Mouse (Mus musculus): ENCODE measurements at regions not wholly inside any gene's neighbourhood (a gene's known extent, or its start where the extent isn't known, plus 50 kb on each side); places are given as distances from the start of the nearest gene placed in this dataset.
A peak's percentile ranks its signal among the peaks of the same experiment; 100 is the strongest.

DNA sequence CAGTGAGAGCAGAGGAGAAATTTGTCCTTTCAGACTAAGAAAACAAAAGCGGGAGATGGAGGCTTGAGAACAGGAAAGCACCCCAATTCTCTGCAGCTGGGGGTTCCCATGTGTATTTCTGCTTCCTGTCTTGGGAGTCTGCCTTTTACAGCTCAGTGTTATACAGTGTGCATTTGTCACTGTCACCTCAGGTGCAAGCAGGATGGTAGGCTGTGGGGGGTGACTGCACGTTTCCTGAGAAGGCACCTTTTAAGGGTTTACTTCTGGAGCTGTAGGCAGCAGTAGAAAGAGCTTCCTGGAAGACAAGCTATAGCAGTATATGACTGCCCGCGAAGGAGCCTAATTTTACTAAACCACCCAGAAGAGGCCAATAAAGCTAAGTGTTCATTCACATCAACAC, 180.5 kb downstream of the Kcnrg start:
- Histone ChIP-seq H3K36me3 (ENCODE audit: control insufficient read depth, insufficient read depth, low read length) (no peaks in the 10 kb centered on the region), H3K4me2 (replicated peaks; ENCODE audit: low read depth, low read length, severe bottlenecking) (no peak overlapping the region), H3K4me1 (ENCODE audit: control insufficient read depth, insufficient read depth, low read length) (no peaks in the 10 kb centered on the region), H3K4me3 (replicated peaks; ENCODE audit: low read length) (no peak overlapping the region), H3K27me3 (ENCODE audit: control insufficient read depth, insufficient read depth, low read length) (no peaks in the 10 kb centered on the region), H3K9ac (ENCODE audit: low read depth, low read length, severe bottlenecking) (no peak overlapping the region), H3K9me3 (ENCODE audit: control insufficient read depth, low read length) (no peaks in the 10 kb centered on the region; the same call in 1 of the 2 replicates), H3K27ac (replicated peaks; ENCODE audit: low read depth, low read length) (no peak overlapping the region)
- no peak for TF ChIP-seq POLR2A (IDR thresholded peaks at IDR 0.05; ENCODE audit: borderline replicate concordance, extremely low read depth, insufficient read depth, insufficient read length)
- DNase-seq (ENCODE audit: low spot score) (no peak), ATAC-seq (ENCODE audit: low FRiP score, low read depth) (no peak)
- WGBS = 62% methylated on average over 4 of the region's 4 CpGs

GRCm38 (mm10) chr14:61788998-61789790, 181.9 kb downstream of the Kcnrg start:
- Histone ChIP-seq H3K27me3 (ENCODE audit: control insufficient read depth, insufficient read depth, low read length) (no peaks in the 10 kb centered on the region), H3K9ac (ENCODE audit: low read depth, low read length, severe bottlenecking) (no peak overlapping the region), H3K4me1 (ENCODE audit: control insufficient read depth, insufficient read depth, low read length) (no peaks in the 10 kb centered on the region), H3K36me3 (ENCODE audit: control insufficient read depth, insufficient read depth, low read length) (no peaks in the 10 kb centered on the region), H3K4me3 (replicated peaks; ENCODE audit: low read length) (no peak overlapping the region), H3K9me3 (ENCODE audit: control insufficient read depth, low read length) (no peaks in the 10 kb centered on the region; the same call in 1 of the 2 replicates), H3K27ac (replicated peaks; ENCODE audit: low read depth, low read length) (no peak overlapping the region), H3K4me2 (replicated peaks; ENCODE audit: low read depth, low read length, severe bottlenecking) (no peak overlapping the region)
- 0 out of 2 replicates have a peak, but pooled peaks have one; percentile 15 for ATAC-seq (ENCODE audit: low FRiP score, low read depth)
- no peak for TF ChIP-seq POLR2A (IDR thresholded peaks at IDR 0.05; ENCODE audit: borderline replicate concordance, extremely low read depth, insufficient read depth, insufficient read length)
- 84% methylated on average over 20 of the region's 20 CpGs for WGBS
- DNase-seq (ENCODE audit: low spot score) = peak; percentile 48

DNA sequence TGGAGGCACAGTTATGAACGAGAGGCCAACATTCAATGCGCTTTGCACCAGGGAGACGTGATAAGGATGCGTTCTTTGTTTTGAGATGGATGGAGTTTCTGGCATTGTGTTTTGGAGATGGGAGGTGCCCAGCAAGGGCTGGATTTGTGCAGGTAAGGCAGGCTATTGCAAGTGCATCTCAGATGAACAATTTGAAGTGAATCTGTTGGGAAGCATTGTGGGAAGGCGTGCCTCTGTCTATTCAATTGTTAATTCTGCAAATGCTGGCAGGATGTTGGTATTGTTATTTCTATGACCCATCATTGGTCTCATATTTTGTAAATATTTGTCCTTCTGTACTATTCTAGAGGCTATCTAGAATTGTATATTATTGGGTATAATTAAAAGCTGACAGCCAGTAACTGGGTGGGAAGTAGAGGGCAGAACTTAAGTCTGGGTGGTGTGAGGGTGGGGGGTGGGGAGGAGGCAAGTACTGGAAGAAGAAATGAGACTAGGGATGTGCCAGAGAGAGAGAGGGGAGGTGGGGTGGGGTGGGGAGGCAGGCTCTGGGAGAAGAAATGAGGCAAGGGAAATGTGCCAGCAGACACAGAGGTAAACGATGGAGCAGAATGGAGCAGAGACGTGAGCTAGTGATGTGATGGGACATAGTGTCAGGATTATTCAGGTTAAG, 188.9 kb downstream of the Kcnrg start:
- WGBS = 82% methylated on average over 7 of the region's 7 CpGs
- no peaks in the 10 kb centered on the region; the same call in 1 of the 2 replicates for H3K9me3 ChIP-seq (ENCODE audit: control insufficient read depth, low read length)
- H3K4me1 ChIP-seq (ENCODE audit: control insufficient read depth, insufficient read depth, low read length) = no peaks in the 10 kb centered on the region
- no peak for DNase-seq (ENCODE audit: low spot score)
- H3K9ac ChIP-seq (ENCODE audit: low read depth, low read length, severe bottlenecking) = no peak overlapping the region
- no peak overlapping the region for H3K4me3 ChIP-seq (replicated peaks; ENCODE audit: low read length)
- no peak for ATAC-seq (ENCODE audit: low FRiP score, low read depth)
- H3K36me3 ChIP-seq (ENCODE audit: control insufficient read depth, insufficient read depth, low read length) = no peaks in the 10 kb centered on the region
- no peak overlapping the region for H3K27ac ChIP-seq (replicated peaks; ENCODE audit: low read depth, low read length)
- no peaks in the 10 kb centered on the region for H3K27me3 ChIP-seq (ENCODE audit: control insufficient read depth, insufficient read depth, low read length)
- no peak for TF ChIP-seq POLR2A (IDR thresholded peaks at IDR 0.05; ENCODE audit: borderline replicate concordance, extremely low read depth, insufficient read depth, insufficient read length)
- no peak overlapping the region for H3K4me2 ChIP-seq (replicated peaks; ENCODE audit: low read depth, low read length, severe bottlenecking)

- no peak overlapping the region for H3K9ac ChIP-seq (ENCODE audit: low read depth, low read length, severe bottlenecking)
- no peak overlapping the region for H3K4me3 ChIP-seq (replicated peaks; ENCODE audit: low read length)
- no peak for ATAC-seq (ENCODE audit: low FRiP score, low read depth)
- H3K27me3 ChIP-seq (ENCODE audit: control insufficient read depth, insufficient read depth, low read length) = no peaks in the 10 kb centered on the region
- 0 out of 2 replicates have a peak, but pooled peaks cover 3% of the 10 kb centered on the region for H3K4me1 ChIP-seq (ENCODE audit: control insufficient read depth, insufficient read depth, low read length)
- DNase-seq (ENCODE audit: low spot score) = no peak
- no peaks in the 10 kb centered on the region for H3K36me3 ChIP-seq (ENCODE audit: control insufficient read depth, insufficient read depth, low read length)
- H3K9me3 ChIP-seq (ENCODE audit: control insufficient read depth, low read length) = no peaks in the 10 kb centered on the region
- WGBS = 92% methylated on average over 7 of the region's 7 CpGs
- H3K4me2 ChIP-seq (replicated peaks; ENCODE audit: low read depth, low read length, severe bottlenecking) = no peak overlapping the region
- TF ChIP-seq POLR2A (IDR thresholded peaks at IDR 0.05; ENCODE audit: borderline replicate concordance, extremely low read depth, insufficient read depth, insufficient read length) = no peak
- no peak overlapping the region for H3K27ac ChIP-seq (replicated peaks; ENCODE audit: low read depth, low read length)
Observed at GRCm38 (mm10) chr14:61796671-61797070, 189.4 kb downstream of the Kcnrg start.

DNA sequence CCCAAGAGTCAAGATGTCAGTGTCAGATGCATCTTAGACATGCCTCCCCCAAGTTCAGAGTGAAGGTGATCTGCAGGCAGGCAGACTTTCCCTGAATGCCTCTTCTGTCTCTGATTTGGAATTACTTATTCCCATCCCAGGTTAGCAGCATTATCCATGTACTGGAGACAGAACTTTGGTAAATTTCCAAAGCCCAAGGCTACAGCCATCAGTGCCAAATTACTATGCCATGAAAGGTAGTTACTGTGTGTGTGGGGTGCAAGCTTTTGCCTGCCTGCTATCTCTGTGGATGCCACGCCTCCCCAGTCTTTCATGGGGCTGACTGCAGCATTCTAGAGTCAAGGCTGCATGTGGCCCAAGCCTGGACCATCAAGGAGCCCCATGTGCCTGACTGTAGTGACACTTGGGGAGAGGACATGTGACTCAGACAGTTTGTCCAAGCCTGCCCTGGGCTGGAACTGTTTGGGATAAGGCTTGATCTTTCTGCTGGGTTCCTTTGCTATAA, 196.2 kb downstream of the Kcnrg start:
- no peak overlapping the region for H3K4me2 ChIP-seq (replicated peaks; ENCODE audit: low read depth, low read length, severe bottlenecking)
- WGBS = 52% methylated on average over 1 of the region's 1 CpGs
- no peak for TF ChIP-seq POLR2A (IDR thresholded peaks at IDR 0.05; ENCODE audit: borderline replicate concordance, extremely low read depth, insufficient read depth, insufficient read length)
- H3K36me3 ChIP-seq (ENCODE audit: control insufficient read depth, insufficient read depth, low read length) = no peaks in the 10 kb centered on the region
- H3K4me1 ChIP-seq (ENCODE audit: control insufficient read depth, insufficient read depth, low read length) = peaks cover 13% of the 10 kb centered on the region; the same call in 1 of the 2 replicates
- DNase-seq (ENCODE audit: low spot score) = no peak
- no peak overlapping the region for H3K4me3 ChIP-seq (replicated peaks; ENCODE audit: low read length)
- no peak; the same call in 1 of the 2 replicates for ATAC-seq (ENCODE audit: low FRiP score, low read depth)
- H3K27me3 ChIP-seq (ENCODE audit: control insufficient read depth, insufficient read depth, low read length) = no peaks in the 10 kb centered on the region
- no peaks in the 10 kb centered on the region for H3K9me3 ChIP-seq (ENCODE audit: control insufficient read depth, low read length)
- no peak overlapping the region for H3K27ac ChIP-seq (replicated peaks; ENCODE audit: low read depth, low read length)
- no peak overlapping the region for H3K9ac ChIP-seq (ENCODE audit: low read depth, low read length, severe bottlenecking)
